Mouse (Mus musculus) ES-E14 (cell line): ENCODE data around the gene Ssbp2. TPM values are rescaled to one million over a fixed set of nuclear protein-coding genes. Genes with fewer than 3 reads are reported as not detected.

Experiments
- DNase-seq: peaks from one replicate; pipeline ENCODE4 v3.0.0-alpha.2; 2013; ENCODE audit warnings: low read depth, low spot score
- H3K27ac ChIP-seq: 2 replicates; pipeline ENCODE4 v1.5.1; 2012; ENCODE audit warnings: low read depth, mild to moderate bottlenecking, low read length, moderate library complexity, mixed read lengths; ENCODE audit not compliant: poor library complexity, insufficient read depth, severe bottlenecking
- H3K36me3 ChIP-seq: 2 replicates; pipeline ENCODE4 v1.6.1; 2012; ENCODE audit warnings: mild to moderate bottlenecking, low read length, moderate library complexity, mixed read lengths; ENCODE audit not compliant: control insufficient read depth, poor library complexity, insufficient read depth, severe bottlenecking
- H3K4me1 ChIP-seq, 2 experiments: fragments of 150-350 bp in 1 of 2; sonication (generic) in 1 of 2; 2 replicates each; pipeline ENCODE4 v1.6.1; 2012; ENCODE audit warnings: low read length in 2 of 2, mild to moderate bottlenecking in 1 of 2, mixed read lengths in 1 of 2; ENCODE audit not compliant: control insufficient read depth in 2 of 2, insufficient read depth in 2 of 2, poor library complexity in 1 of 2
- H3K4me3 ChIP-seq, 2 experiments: fragments of 150-350 bp in 1 of 2; sonication (generic) in 1 of 2; 2 replicates each; pipeline ENCODE4 v1.5.1; 2012; ENCODE audit warnings: low read length in 2 of 2, low read depth in 1 of 2, mild to moderate bottlenecking in 1 of 2, mixed read lengths in 1 of 2; ENCODE audit not compliant: insufficient read depth in 1 of 2, poor library complexity in 1 of 2, severe bottlenecking in 1 of 2
- H3K9ac ChIP-seq: 2 replicates; pipeline ENCODE4 v1.6.1; 2012; ENCODE audit warnings: low read depth, mild to moderate bottlenecking, low read length, mixed read lengths; ENCODE audit not compliant: poor library complexity, insufficient read depth, severe bottlenecking
- H3K9me3 ChIP-seq: fragments of 150-350 bp; sonication (generic); 2 replicates; pipeline ENCODE4 v1.6.1; 2012; ENCODE audit warnings: low read depth, mild to moderate bottlenecking, low read length; ENCODE audit not compliant: control insufficient read depth, insufficient read depth
- CHD2 ChIP-seq: IDR thresholded peaks from 2 replicates; pipeline ENCODE4 v1.6.1; 2014; ENCODE audit warnings: mild to moderate bottlenecking, low read depth, low read length, inconsistent platforms
- HCFC1 ChIP-seq: IDR thresholded peaks from 2 replicates; pipeline ENCODE4 v1.6.1; 2012; ENCODE audit warnings: low read length, inconsistent platforms, borderline replicate concordance; ENCODE audit not compliant: insufficient read depth
- MAFK ChIP-seq: IDR thresholded peaks from 2 replicates; pipeline ENCODE4 v1.6.1; 2014; ENCODE audit warnings: mild to moderate bottlenecking, low read depth, low read length, inconsistent platforms; ENCODE audit not compliant: insufficient read depth
- ZC3H11A ChIP-seq: IDR thresholded peaks from 2 replicates; pipeline ENCODE4 v1.6.1; 2012; ENCODE audit warnings: low read depth, mild to moderate bottlenecking, inconsistent platforms, low read length, borderline replicate concordance
- ZNF384 ChIP-seq: IDR thresholded peaks from 2 replicates; pipeline ENCODE4 v1.6.1; 2012; ENCODE audit warnings: low read depth, low read length, inconsistent platforms
- in situ Hi-C, 2 experiments: fragments of 600-800 bp; cut with MboI; formaldehyde crosslinking; loops; one replicate each; pipeline ENCODE4 v1.15.1; 2025; ENCODE audit warnings: low sequenced_read_pairs in 2 of 2, inconsistent platforms in 1 of 2; ENCODE audit not compliant: unreplicated experiment in 2 of 2
- total RNA-seq: library from RNA; depleted of rRNA; stranded (reverse); fragments of 300-350 nt; gene quantifications from 2 replicates; pipeline ENCODE4 v1.2.3, GENCODE M21; 2012

Ssbp2 gene
- total RNA-seq, 1 experiment = 7.2 TPM

GRCm38 (mm10) chr13:91437931-91438330, 22.2 kb upstream of the Ssbp2 start:
- in situ Hi-C loops = no loop called here
- Histone ChIP-seq H3K9ac (no peak overlapping the region), H3K4me1 (peaks cover 0 to 2% of the 10 kb centered on the region in 2 experiments; a peak in 2 of 4 replicates), H3K4me3 (no peak overlapping the region), H3K36me3 (no peaks in the 10 kb centered on the region), H3K9me3 (no peaks in the 10 kb centered on the region), H3K27ac (no peak overlapping the region; the same call in 1 of the 2 replicates)
- TF ChIP-seq CHD2 (no peak), HCFC1 (no peak), MAFK (no peak)
- DNase-seq = no peak

DNA sequence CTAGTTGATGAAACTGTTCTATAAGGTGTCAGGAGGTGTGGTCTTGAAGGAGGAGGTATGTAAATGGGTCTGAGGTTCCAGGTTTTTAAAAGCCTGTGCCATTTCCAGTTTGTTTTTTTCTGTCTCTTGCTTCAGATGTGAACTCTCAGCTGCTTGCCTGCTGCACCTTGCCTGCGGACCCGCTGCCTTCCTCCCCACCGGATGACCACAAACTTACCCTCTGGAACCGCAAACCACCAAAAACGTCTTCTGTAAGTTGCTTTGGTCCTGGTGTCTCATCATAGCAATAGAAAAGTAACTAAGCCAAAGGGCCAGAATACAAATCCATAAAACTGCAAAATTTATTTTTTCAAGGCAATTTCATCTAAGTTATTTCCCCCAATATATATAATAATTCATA, 18.6 kb upstream of the Ssbp2 start:
- Histone ChIP-seq H3K4me1 (peaks cover 0 to 2% of the 10 kb centered on the region in 2 experiments; a peak in 2 of 4 replicates), H3K27ac (no peak overlapping the region), H3K4me3 (no peak overlapping the region), H3K9ac (no peak overlapping the region), H3K9me3 (no peaks in the 10 kb centered on the region), H3K36me3 (no peaks in the 10 kb centered on the region)
- in situ Hi-C loops = no loop called here
- no peak for DNase-seq
- TF ChIP-seq ZC3H11A (no peak), ZNF384 (no peak), MAFK (no peak), HCFC1 (no peak), CHD2 (no peak)

- DNase-seq = no peak
- TF ChIP-seq HCFC1 (no peak), ZC3H11A (no peak), CHD2 (no peak), ZNF384 (no peak), MAFK (no peak)
- Histone ChIP-seq H3K9ac (no peak overlapping the region), H3K36me3 (no peaks in the 10 kb centered on the region), H3K4me1 (no peaks in the 10 kb centered on the region), H3K4me3 (no peak overlapping the region), H3K9me3 (no peaks in the 10 kb centered on the region), H3K27ac (no peak overlapping the region)
- in situ Hi-C loops = no loop called here
These were observed 13.4 kb upstream of the Ssbp2 start for GRCm38 (mm10) chr13:91446728-91447127.

DNA sequence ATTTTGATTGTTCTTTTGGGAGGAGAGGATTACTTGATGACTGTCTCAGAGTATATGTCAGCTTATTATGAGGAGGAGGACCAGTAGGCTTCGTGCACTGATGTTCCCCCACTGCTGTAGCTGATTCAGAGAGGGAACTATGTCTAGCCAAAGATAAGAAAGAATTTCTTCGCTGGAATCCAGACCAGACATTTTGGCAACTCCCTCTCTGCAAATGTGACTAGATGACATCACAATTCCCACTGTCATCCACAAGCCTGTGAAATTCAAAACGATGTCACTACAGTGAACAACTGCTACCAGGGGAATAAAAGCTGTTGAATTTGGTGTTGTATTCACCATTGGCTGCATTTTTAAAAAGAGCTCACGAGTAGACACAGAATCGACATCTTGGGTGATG, 11.1 kb upstream of the Ssbp2 start:
- TF ChIP-seq CHD2 = no peak
- TF ChIP-seq ZC3H11A = no peak
- DNase-seq = no peak
- H3K9ac ChIP-seq = no peak overlapping the region
- no peaks in the 10 kb centered on the region for H3K9me3 ChIP-seq
- no peaks in the 10 kb centered on the region for H3K4me1 ChIP-seq
- in situ Hi-C loops = no loop called here
- no peaks in the 10 kb centered on the region for H3K36me3 ChIP-seq
- H3K27ac ChIP-seq = no peak overlapping the region
- H3K4me3 ChIP-seq = no peak overlapping the region

DNA sequence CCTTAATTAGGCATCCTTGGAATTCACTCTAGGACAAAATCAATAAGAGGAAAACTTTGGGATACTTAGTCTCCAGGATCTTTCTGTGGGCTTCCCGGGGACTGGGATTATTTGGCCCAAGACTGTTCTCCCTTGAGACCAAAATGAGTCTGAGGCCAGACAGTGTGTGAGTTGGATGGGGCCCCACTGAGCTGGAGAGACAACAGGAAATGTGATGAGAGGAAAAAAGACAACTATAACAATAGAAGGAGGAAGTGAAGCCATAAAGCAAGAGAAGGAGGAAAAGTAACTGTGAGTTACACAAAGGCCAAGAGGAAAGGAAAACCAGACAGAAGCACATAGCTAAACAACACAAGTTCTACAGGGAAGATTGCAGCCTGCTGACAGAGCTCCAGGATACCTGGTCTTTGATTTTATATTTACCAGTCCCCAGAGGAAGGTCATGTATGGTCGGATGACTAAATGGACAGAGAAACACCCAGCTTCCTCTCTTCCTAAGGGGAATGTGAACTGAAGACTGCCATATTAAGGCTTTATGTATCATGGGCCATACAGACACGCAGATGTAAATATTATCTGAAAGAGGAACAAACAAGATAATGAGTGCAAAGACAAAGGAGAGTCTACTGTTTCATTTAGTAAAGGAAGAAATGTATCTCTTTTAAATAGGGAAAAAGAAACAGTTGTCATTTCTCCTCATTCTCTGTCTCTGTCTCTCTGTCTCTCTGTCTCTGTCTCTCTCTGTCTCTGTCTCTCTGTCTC, 8.5 kb upstream of the Ssbp2 start:
- H3K36me3 ChIP-seq = no peaks in the 10 kb centered on the region
- H3K9me3 ChIP-seq = no peaks in the 10 kb centered on the region
- DNase-seq = no peak
- H3K4me1 ChIP-seq = no peaks in the 10 kb centered on the region
- H3K4me3 ChIP-seq = no peak overlapping the region
- no peak overlapping the region for H3K9ac ChIP-seq
- no peak overlapping the region for H3K27ac ChIP-seq
- in situ Hi-C loops = no loop called here
- no peak for TF ChIP-seq CHD2
- TF ChIP-seq ZNF384 = no peak
